Mouse (Mus musculus) intestine, embryonic 14.5 days (tissue): ENCODE data around the gene Lgi2. TPM values are rescaled to one million over a fixed set of nuclear protein-coding genes. Genes with fewer than 3 reads are reported as not detected.

Experiments
- ATAC-seq: fragments of 200-750 bp; cut with Nextera tagmentation; replicated peaks from 2 replicates; pipeline ENCODE4 v1.8.0; 2017; ENCODE audit warnings: low read depth, moderate number of reproducible peaks, moderate TSS enrichment, moderate library complexity; ENCODE audit not compliant: low FRiP score, low TSS enrichment
- DNase-seq: peaks from one replicate; pipeline ENCODE4 v3.0.0-alpha.2; 2018; ENCODE audit warnings: low spot score
- H3K27ac ChIP-seq: fragments of 300-500 bp; sonication (generic); 2 replicates; pipeline ENCODE4 v1.5.1; 2014; ENCODE audit warnings: low read depth, mild to moderate bottlenecking, control low read depth
- H3K27me3 ChIP-seq: fragments of 300-500 bp; sonication (generic); replicated peaks from 2 replicates; pipeline ENCODE4 v1.6.1; 2014; ENCODE audit warnings: low read length, control low read depth; ENCODE audit not compliant: control insufficient read depth, insufficient read depth
- H3K36me3 ChIP-seq: fragments of 300-500 bp; sonication (generic); 2 replicates; pipeline ENCODE4 v1.6.1; 2014; ENCODE audit warnings: low read length, control low read depth; ENCODE audit not compliant: control insufficient read depth, insufficient read depth
- H3K4me1 ChIP-seq: fragments of 300-500 bp; sonication (generic); replicated peaks from 2 replicates; pipeline ENCODE4 v1.6.1; 2014; ENCODE audit warnings: low read length, control low read depth, mixed read lengths; ENCODE audit not compliant: control insufficient read depth, insufficient read depth
- H3K4me2 ChIP-seq: fragments of 300-500 bp; sonication (generic); 2 replicates; pipeline ENCODE4 v1.6.1; 2014; ENCODE audit warnings: low read length
- H3K4me3 ChIP-seq: fragments of 300-500 bp; sonication (generic); 2 replicates; pipeline ENCODE4 v1.5.1; 2014; ENCODE audit warnings: low read depth, low read length, control low read depth, mixed read lengths
- H3K9ac ChIP-seq: fragments of 300-500 bp; sonication (generic); 2 replicates; pipeline ENCODE4 v1.6.1; 2014; ENCODE audit warnings: mild to moderate bottlenecking, low read length
- H3K9me3 ChIP-seq: fragments of 300-500 bp; sonication (generic); 2 replicates; pipeline ENCODE4 v1.6.1; 2016; ENCODE audit warnings: low read length, control low read depth; ENCODE audit not compliant: control insufficient read depth
- WGBS: fragments of 180-500 bp; shearing (Covaris S2); extraction: QIAGEN DNeasy Blood & Tissue Kit; methylation state at CpG from one replicate; pipeline ENCODE4 v1.1.7; 2014; 5-methylcytosine and 5-hydroxymethylcytosine counted together
- polyA plus RNA-seq: library from polyadenylated mRNA; unstranded; fragments of >200 nt; fragmentation: Nextera tagmentation; extraction: Ambion mirVana; gene quantifications from 2 replicates; pipeline ENCODE4 v1.2.1, GENCODE M21; 2014

The Lgi2 gene
- 8.9 and 10.5 TPM in 2 replicates for polyA plus RNA-seq

DNA sequence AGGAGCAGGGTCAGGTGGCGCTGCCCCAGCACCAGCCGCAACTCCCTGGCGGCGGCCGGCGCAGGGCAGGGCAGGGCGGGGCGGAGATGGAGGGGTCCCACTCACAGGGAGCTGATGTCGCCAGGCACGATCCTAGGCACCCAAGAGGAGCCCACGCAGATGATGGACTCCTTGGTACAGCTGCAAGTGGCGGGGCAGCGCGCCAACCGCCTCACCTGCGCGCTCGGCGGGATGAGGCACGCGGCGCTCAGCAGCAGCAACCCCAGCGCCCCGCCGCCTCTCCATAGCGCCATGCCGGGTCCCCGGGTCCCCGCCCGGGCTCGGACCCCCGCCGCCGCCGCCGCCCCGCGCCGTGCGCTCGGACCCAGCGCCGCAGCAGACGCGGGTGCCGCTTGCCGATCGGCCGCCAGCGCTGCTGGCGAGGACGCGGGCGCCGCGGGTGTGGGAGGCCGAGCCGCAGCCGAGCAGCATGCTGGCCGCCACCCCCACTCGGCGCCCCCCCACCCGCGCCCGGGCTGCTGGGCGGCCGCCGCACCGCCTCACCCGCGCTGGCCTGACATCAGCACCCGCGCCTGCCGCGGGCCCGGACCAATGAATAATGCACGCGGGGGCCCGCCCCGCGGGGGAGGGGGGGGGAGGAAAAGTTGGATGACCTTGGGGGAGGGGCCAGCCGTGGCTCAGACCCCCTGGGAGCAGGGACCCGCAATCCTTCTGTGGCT is at the start of gene Lgi2:
TSS of gene Lgi2 (minus strand) at position 650 of the 719 bp plus-strand sequence.
- under 1% methylated on average over 50 of the region's 83 CpGs for WGBS
- Histone ChIP-seq H3K9me3 (peaks cover 7% of the 10 kb centered on the region; the same call in 1 of the 2 replicates), H3K4me1 (peaks cover 12% of the 10 kb centered on the region; the same call in 1 of the 2 replicates), H3K27ac (peak within 1 kb of the TSS; percentile 65; the same call in 1 of the 2 replicates), H3K4me2 (peak within 1 kb of the TSS; percentile 90), H3K27me3 (no peaks in the 10 kb centered on the region), H3K9ac (peak within 1 kb of the TSS; percentile 61), H3K36me3 (no peaks in the 10 kb centered on the region; the same call in 1 of the 2 replicates), H3K4me3 (peak within 1 kb of the TSS; percentile 66)
- DNase-seq: peak; percentile 72
- peak; percentile 84 for ATAC-seq

DNA sequence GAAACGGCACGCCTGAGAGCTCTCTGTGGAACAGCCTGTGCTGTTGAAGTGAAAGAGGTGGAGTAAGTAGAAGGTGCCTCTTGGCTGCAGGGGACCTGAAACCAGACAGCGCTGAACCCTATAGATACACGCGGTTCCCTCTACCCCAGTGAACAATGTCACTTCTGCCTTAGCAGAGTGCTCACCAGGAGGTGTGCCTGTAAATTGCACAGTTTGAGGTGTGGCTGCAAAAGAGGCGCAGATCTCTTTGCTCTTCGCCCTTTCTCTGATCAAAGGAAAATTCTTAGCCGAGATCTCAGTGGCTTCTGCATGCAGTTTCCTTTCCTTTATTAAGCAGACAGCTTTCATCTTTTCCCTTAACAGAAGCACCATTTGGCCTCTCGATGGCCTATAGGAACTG is 49.2 kb upstream of the Lgi2 start:
- 46% methylated on average over 9 of the region's 9 CpGs for WGBS
- DNase-seq: no peak
- Histone ChIP-seq H3K4me2 (no peak overlapping the region), H3K27me3 (no peaks in the 10 kb centered on the region), H3K4me1 (peaks cover 36% of the 10 kb centered on the region), H3K9me3 (no peaks in the 10 kb centered on the region), H3K36me3 (no peaks in the 10 kb centered on the region), H3K4me3 (no peak overlapping the region), H3K9ac (no peak overlapping the region), H3K27ac (peak overlapping the region; percentile 87; the same call in 1 of the 2 replicates)
- ATAC-seq: no peak

DNA sequence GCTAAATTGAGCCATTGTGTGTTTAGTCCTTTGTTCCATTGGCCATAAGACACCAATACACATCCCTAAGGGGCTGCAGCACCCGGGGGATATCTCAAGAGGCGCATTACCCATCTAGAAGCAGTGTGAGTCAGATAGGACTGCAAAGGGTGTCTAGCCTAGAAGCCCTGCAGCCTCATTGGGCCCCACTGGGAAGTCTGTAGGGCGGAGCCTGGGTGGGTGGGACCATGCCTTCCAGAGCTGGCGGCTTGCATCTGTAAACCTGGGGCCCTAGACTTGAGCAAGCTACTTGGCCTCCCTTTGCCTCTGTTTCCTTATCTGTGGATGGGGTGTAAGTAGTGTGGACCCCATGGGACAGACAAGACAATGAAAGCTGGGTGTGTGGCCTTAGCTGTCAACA is 48.4 kb upstream of the Lgi2 start:
- Histone ChIP-seq H3K9ac (no peak overlapping the region), H3K4me3 (no peak overlapping the region), H3K27me3 (no peaks in the 10 kb centered on the region), H3K4me2 (no peak overlapping the region), H3K36me3 (no peaks in the 10 kb centered on the region), H3K27ac (no peak overlapping the region), H3K4me1 (peaks cover 36% of the 10 kb centered on the region), H3K9me3 (no peaks in the 10 kb centered on the region)
- no peak for ATAC-seq
- WGBS: 76% methylated on average over 4 of the region's 4 CpGs
- no peak for DNase-seq

DNA sequence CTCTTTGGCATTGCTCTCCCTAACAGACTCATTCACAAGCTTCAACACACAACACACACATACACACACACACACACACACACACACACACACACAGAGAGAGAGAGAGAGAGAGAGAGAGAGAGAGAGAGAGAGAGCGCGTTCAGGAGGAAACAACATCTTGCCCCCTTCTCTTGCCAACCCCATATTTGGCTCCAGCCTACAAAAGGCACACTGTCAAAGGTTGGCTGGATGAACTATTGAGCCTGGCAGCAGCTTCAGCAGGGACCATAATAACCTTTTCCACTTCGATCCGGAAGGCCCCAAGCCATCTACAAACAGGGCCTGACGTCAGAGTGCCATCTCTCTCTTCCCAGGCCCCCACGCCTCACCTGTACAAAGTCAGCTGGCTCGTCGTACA is 46.5 kb upstream of the Lgi2 start:
- no peaks in the 10 kb centered on the region for H3K36me3 ChIP-seq

GRCm38 (mm10) chr5:52611315-52611895 is 45.1 kb upstream of the Lgi2 start:
- peaks cover 13% of the 10 kb centered on the region for H3K4me1 ChIP-seq
- ATAC-seq (no peak), DNase-seq (no peak)
- H3K4me3 ChIP-seq: no peak overlapping the region
- H3K27ac ChIP-seq: no peak overlapping the region
- 56% methylated on average over 10 of the region's 10 CpGs for WGBS
- no peak overlapping the region for H3K9ac ChIP-seq
- H3K36me3 ChIP-seq: no peaks in the 10 kb centered on the region
- peaks cover 5% of the 10 kb centered on the region; the same call in 1 of the 2 replicates for H3K9me3 ChIP-seq
- no peaks in the 10 kb centered on the region for H3K27me3 ChIP-seq
- H3K4me2 ChIP-seq: no peak overlapping the region

More for the DNA sequence above, 46.5 kb upstream of the Lgi2 start:
- no peak overlapping the region for H3K27ac ChIP-seq
- H3K4me2 ChIP-seq: no peak overlapping the region
- no peak overlapping the region for H3K9ac ChIP-seq
- ATAC-seq (no peak), DNase-seq (no peak)
- no peaks in the 10 kb centered on the region for H3K27me3 ChIP-seq
- peaks cover 2% of the 10 kb centered on the region; the same call in 1 of the 2 replicates for H3K9me3 ChIP-seq
- 85% methylated on average over 8 of the region's 8 CpGs for WGBS
- H3K4me1 ChIP-seq: peaks cover 26% of the 10 kb centered on the region
- no peak overlapping the region for H3K4me3 ChIP-seq

DNA sequence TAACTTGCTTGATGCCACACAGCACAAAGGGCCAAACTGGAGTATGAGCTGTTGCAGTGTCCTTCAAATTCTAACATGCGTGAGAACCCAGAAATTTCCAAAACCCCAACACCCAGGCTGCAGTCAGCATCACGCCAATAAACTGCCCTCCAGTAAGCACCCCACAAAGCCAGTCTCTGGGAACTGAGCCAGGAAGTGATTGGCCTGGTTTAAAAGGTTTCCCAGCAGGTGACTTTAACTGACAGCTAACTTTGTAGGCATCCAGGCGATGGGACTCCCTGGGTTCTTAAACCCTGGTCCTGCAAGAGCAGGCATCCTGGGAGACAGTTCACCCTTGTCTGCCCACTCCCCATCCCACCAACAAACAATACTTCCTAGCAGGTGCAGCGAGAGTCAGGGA is 44.0 kb upstream of the Lgi2 start:
- H3K4me1 ChIP-seq: peaks cover 3% of the 10 kb centered on the region; the same call in 1 of the 2 replicates
- H3K36me3 ChIP-seq: no peaks in the 10 kb centered on the region
- peaks cover 5% of the 10 kb centered on the region; the same call in 1 of the 2 replicates for H3K9me3 ChIP-seq
- H3K27ac ChIP-seq: no peak overlapping the region
- DNase-seq: no peak
- no peak overlapping the region for H3K4me2 ChIP-seq
- no peak overlapping the region for H3K4me3 ChIP-seq
- H3K9ac ChIP-seq: no peak overlapping the region
- ATAC-seq: no peak
- WGBS: 78% methylated on average over 4 of the region's 4 CpGs
- no peaks in the 10 kb centered on the region for H3K27me3 ChIP-seq

DNA sequence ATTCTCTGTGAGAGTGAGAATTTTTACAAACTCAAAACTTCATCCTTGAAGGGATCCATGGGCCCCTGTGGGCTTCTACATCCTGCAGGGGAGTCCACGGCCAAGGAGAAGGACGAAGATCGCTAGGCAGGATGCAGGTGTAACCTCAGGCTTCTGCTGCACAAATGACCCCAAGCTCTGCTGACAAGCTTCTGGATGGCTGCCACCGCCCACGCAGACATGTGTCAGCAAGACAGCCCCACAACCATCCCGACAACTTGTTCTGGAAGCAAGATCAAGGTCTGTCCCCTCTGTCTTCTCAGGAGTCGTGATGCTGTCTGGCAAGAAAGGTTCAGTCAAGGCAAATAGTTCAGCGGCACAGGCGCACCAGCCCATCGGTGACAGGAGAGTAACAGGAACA is 43.4 kb upstream of the Lgi2 start:
- H3K9ac ChIP-seq: no peak overlapping the region
- H3K36me3 ChIP-seq: no peaks in the 10 kb centered on the region
- ATAC-seq (no peak), DNase-seq (no peak)
- H3K9me3 ChIP-seq: peaks cover 5% of the 10 kb centered on the region; the same call in 1 of the 2 replicates
- H3K27ac ChIP-seq: no peak overlapping the region
- 74% methylated on average over 10 of the region's 10 CpGs for WGBS
- H3K4me2 ChIP-seq: no peak overlapping the region
- H3K27me3 ChIP-seq: no peaks in the 10 kb centered on the region
- peaks cover 3% of the 10 kb centered on the region; the same call in 1 of the 2 replicates for H3K4me1 ChIP-seq
- H3K4me3 ChIP-seq: no peak overlapping the region

GRCm38 (mm10) chr5:52604582-52605041 is 38.4 kb upstream of the Lgi2 start:
- DNase-seq: no peak
- ATAC-seq: peak; percentile 28; the same call in 1 of the 2 replicates

More at GRCm38 (mm10) chr5:52604582-52605041, 38.4 kb upstream of the Lgi2 start:
- Histone ChIP-seq H3K36me3 (no peaks in the 10 kb centered on the region), H3K4me1 (no peaks in the 10 kb centered on the region), H3K4me2 (no peak overlapping the region), H3K4me3 (no peak overlapping the region), H3K9ac (no peak overlapping the region), H3K27me3 (no peaks in the 10 kb centered on the region), H3K27ac (peak overlapping the region; percentile 27; the same call in 1 of the 2 replicates), H3K9me3 (peaks cover 5% of the 10 kb centered on the region; the same call in 1 of the 2 replicates)
- WGBS: 50% methylated on average over 6 of the region's 6 CpGs
